Mouse (Mus musculus): Measurements from ENCODE around the gene Abca12. TPM values are rescaled to one million over a fixed set of nuclear protein-coding genes. Genes with fewer than 3 reads are reported as not detected.

Abca12 gene
- 0.04 and 0.08 TPM in 2 replicates for total RNA-seq (2012; rRNA removed)
- 0.04 TPM in 2 replicates for total RNA-seq (2014; rRNA removed)
- 0.08 and 0.16 TPM in 2 replicates for polyA plus RNA-seq (2012; ENCODE audit: insufficient read length, low read depth)

DNA sequence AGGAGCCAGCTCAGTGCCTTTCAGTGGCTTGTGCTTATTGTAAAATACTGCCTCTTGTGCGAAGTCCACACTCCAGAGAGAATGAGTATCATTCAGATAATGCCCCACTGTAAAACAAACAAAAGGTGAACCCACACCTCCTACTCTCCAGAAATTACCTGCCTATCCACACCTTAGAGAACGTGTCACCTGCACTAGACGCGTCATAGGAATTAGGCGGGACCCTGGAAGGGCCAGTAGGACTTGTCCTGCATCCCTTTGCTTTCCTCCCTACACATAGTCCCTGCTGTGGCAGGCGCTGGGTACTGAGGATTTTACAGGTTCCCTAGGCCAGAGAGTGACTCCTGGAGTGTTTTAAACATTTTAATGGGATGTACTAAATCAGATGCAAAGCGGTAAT, at the start of gene Abca12:
Abca12 (minus strand) TSS at position 101 of the 400 bp plus-strand sequence.
- Histone ChIP-seq H3K27ac (ENCODE audit: insufficient read depth, low read depth) (no peak within 1 kb of the TSS), H3K4me1 (ENCODE audit: control insufficient read depth in 1 of 2, insufficient read depth in 2 of 2) (no peaks in the 10 kb centered on the region), H3K9ac (ENCODE audit: insufficient read depth, low read depth) (no peak within 1 kb of the TSS), H3K9me3 (replicated peaks; ENCODE audit: low read length) (no peaks in the 10 kb centered on the region), H3K4me2 (ENCODE audit: insufficient read depth, low read depth, poor library complexity, severe bottlenecking) (no peak within 1 kb of the TSS), H3K36me3 (replicated peaks in 1 of 2; ENCODE audit: control insufficient read depth in 1 of 2, insufficient read depth in 1 of 2, low read length in 1 of 2) (no peaks in the 10 kb centered on the region), H3K4me3 (replicated peaks in 1 of 3; ENCODE audit: low read depth in 2 of 3, low read length in 2 of 3, poor library complexity in 1 of 3) (no peak within 1 kb of the TSS), H3K27me3 (replicated peaks) (no peaks in the 10 kb centered on the region), H3K79me2 (replicated peaks; ENCODE audit: control insufficient read depth, extremely low read depth, insufficient read depth, poor library complexity, severe bottlenecking) (no peaks in the 10 kb centered on the region)
- in situ Hi-C loops (cut with MboI; ENCODE audit: low pct_ligation_motif_present, low pct_unique_long_range_greater_than_20kb, low sequenced_read_pairs) (no loop called here), dilution Hi-C loops (cut with MboI; ENCODE audit: extremely low pct_ligation_motif_present, extremely low pct_unique_long_range_greater_than_20kb, low sequenced_read_pairs) (no loop called here)
- no peak for TF ChIP-seq MAX (IDR thresholded peaks at IDR 0.05; ENCODE audit: low read length)
- TF ChIP-seq PAX5 (IDR thresholded peaks at IDR 0.05; ENCODE audit: low read length): no peak
- TF ChIP-seq CHD1 (IDR thresholded peaks at IDR 0.05; ENCODE audit: low read depth, low read length): no peak
- TF ChIP-seq IRF4 (IDR thresholded peaks at IDR 0.05; ENCODE audit: low read depth, low read length): no peak
- no peak for TF ChIP-seq NELFE (IDR thresholded peaks at IDR 0.05; ENCODE audit: low read depth, low read length)
- TF ChIP-seq MYC (IDR thresholded peaks at IDR 0.05; ENCODE audit: low read depth, low read length): no peak
- no peak for TF ChIP-seq E2F4 (IDR thresholded peaks at IDR 0.05; ENCODE audit: insufficient replicate concordance, low read depth, low read length)
- TF ChIP-seq UBTF (IDR thresholded peaks at IDR 0.05; ENCODE audit: low read depth, low read length): no peak
- DNase-seq (ENCODE audit: extremely low read depth): no peak

DNA sequence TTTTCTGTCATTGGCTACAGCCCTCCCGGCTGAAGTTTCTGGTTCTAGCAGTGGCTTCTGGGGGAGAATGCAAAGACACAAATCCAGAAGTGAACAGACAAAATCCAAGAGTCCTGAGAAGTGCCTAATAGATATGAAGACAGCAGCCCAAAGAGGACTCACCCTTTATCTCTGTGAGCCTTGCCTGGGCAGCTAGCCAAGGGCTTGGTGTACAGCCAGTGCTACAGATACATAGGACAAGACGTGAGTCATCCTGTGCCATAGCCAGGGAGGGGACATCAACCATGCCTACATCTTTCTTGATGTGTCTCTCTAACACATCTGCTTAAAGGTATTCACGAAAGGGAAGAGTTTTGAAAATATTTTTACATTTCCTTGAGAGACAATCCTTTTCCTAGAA, 43.3 kb upstream of the Abca12 start:
- Histone ChIP-seq H3K9me3 (replicated peaks; ENCODE audit: low read length) (no peaks in the 10 kb centered on the region), H3K9ac (ENCODE audit: insufficient read depth, low read depth) (no peak overlapping the region), H3K4me1 (ENCODE audit: control insufficient read depth in 1 of 2, insufficient read depth in 2 of 2) (no peaks in the 10 kb centered on the region), H3K4me3 (replicated peaks in 1 of 3; ENCODE audit: low read depth in 2 of 3, low read length in 2 of 3, poor library complexity in 1 of 3) (no peak overlapping the region), H3K36me3 (replicated peaks in 1 of 2; ENCODE audit: control insufficient read depth in 1 of 2, insufficient read depth in 1 of 2, low read length in 1 of 2) (no peaks in the 10 kb centered on the region), H3K27ac (ENCODE audit: insufficient read depth, low read depth) (no peak overlapping the region), H3K79me2 (replicated peaks; ENCODE audit: control insufficient read depth, extremely low read depth, insufficient read depth, poor library complexity, severe bottlenecking) (no peaks in the 10 kb centered on the region), H3K4me2 (ENCODE audit: insufficient read depth, low read depth, poor library complexity, severe bottlenecking) (no peak overlapping the region), H3K27me3 (replicated peaks) (no peaks in the 10 kb centered on the region)
- TF ChIP-seq E2F4 (IDR thresholded peaks at IDR 0.05; ENCODE audit: insufficient replicate concordance, low read depth, low read length) (no peak), ZKSCAN1 (IDR thresholded peaks at IDR 0.05; ENCODE audit: borderline replicate concordance, low read depth, low read length) (no peak), MAZ (IDR thresholded peaks at IDR 0.05; ENCODE audit: low read depth, low read length) (no peak), ELF1 (IDR thresholded peaks at IDR 0.05; ENCODE audit: low read depth, low read length) (no peak)
- DNase-seq (ENCODE audit: extremely low read depth): no peak
- in situ Hi-C loops (cut with MboI; ENCODE audit: low pct_ligation_motif_present, low pct_unique_long_range_greater_than_20kb, low sequenced_read_pairs): no loop called here
- dilution Hi-C loops (cut with MboI; ENCODE audit: extremely low pct_ligation_motif_present, extremely low pct_unique_long_range_greater_than_20kb, low sequenced_read_pairs): no loop called here

DNA sequence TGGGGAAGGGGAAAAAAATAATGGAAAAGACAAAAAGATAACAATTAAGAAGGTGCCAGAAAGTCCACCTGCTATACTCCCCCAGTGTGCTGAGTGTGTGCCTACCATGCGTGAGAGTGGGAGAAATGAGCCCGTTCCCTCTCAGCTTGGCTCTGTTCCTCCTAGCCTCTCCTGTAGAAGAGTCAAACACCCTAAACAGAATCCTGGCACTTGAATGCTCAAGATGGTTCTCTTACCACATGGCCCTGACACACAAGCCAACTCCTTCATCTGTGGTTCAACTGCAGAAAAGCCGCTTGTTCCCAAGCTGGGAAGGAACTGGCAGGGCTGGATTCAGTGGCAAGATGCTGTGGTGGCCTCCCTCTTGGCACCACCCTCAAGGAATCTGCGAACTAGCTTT, 32.7 kb upstream of the Abca12 start:
- Histone ChIP-seq H3K27ac (ENCODE audit: insufficient read depth, low read depth) (no peak overlapping the region), H3K4me3 (replicated peaks in 1 of 3; ENCODE audit: low read depth in 2 of 3, low read length in 2 of 3, poor library complexity in 1 of 3) (no peak overlapping the region), H3K27me3 (replicated peaks) (no peaks in the 10 kb centered on the region), H3K9ac (ENCODE audit: insufficient read depth, low read depth) (no peak overlapping the region), H3K4me2 (ENCODE audit: insufficient read depth, low read depth, poor library complexity, severe bottlenecking) (no peak overlapping the region), H3K36me3 (replicated peaks in 1 of 2; ENCODE audit: control insufficient read depth in 1 of 2, insufficient read depth in 1 of 2, low read length in 1 of 2) (no peaks in the 10 kb centered on the region), H3K4me1 (ENCODE audit: control insufficient read depth in 1 of 2, insufficient read depth in 2 of 2) (no peaks in the 10 kb centered on the region), H3K9me3 (replicated peaks; ENCODE audit: low read length) (no peaks in the 10 kb centered on the region), H3K79me2 (replicated peaks; ENCODE audit: control insufficient read depth, extremely low read depth, insufficient read depth, poor library complexity, severe bottlenecking) (no peaks in the 10 kb centered on the region)
- no peak for DNase-seq (ENCODE audit: extremely low read depth)
- dilution Hi-C loops (cut with MboI; ENCODE audit: extremely low pct_ligation_motif_present, extremely low pct_unique_long_range_greater_than_20kb, low sequenced_read_pairs) (no loop called here), in situ Hi-C loops (cut with MboI; ENCODE audit: low pct_ligation_motif_present, low pct_unique_long_range_greater_than_20kb, low sequenced_read_pairs) (no loop called here)
- TF ChIP-seq EP300 (IDR thresholded peaks at IDR 0.05; ENCODE audit: low read length) (no peak), BHLHE40 (IDR thresholded peaks at IDR 0.05; ENCODE audit: low read depth, low read length) (no peak), UBTF (IDR thresholded peaks at IDR 0.05; ENCODE audit: low read depth, low read length) (no peak)

Measured in CH12.LX (cell line).